Mouse (Mus musculus): ENCODE results near the gene Slc39a11. TPM values are rescaled to one million over a fixed set of nuclear protein-coding genes. Genes with fewer than 3 reads are reported as not detected.

The Slc39a11 gene
- 20.3 and 25.4 TPM in 2 replicates for polyA plus RNA-seq (2012; rRNA removed; ENCODE audit: low replicate concordance)

DNA sequence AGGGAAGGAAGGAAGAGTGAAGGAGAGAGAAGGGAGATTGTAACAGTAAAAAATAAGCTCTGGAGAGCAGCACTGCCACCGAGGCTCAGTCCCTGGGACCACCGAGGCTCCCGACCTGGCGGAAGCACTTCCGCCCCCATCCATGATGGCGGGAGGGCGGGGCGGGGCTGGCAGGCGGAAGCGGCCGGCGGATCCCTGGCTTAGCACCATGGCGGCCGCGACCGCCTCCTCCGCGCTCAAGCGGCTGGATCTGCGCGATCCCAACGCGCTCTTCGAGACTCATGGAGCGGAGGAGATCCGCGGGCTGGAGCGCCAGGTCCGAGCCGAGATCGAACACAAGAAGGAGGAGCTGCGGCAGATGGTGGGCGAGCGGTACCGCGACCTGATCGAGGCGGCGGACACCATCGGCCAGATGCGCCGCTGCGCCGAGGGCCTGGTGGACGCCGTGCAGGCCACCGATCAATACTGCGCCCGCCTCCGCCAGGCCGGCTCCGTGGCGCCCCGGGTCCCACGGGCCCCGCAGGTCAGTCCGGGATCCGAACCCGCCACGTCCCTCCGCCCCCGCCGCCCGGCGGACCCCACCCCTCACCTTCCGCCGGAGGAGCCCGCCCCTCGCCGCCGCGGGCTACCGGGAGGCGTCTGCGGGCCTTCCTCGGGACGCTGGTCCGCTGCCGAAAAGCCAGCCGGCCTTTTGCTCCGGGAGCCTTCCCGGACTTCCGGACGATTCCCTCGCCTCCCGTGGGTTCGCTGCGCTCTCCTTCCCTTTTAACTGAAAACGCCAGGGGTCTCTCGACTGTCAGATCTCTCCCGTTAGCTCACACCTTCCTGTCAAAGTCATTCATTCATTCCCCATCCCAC, at the start of gene Slc39a11:
Gene Slc39a11, minus strand, starts transcription at position 727 of the 858 bp plus-strand sequence.

GRCm38 (mm10) chr11:113683957-113684706, 34.3 kb upstream of the Slc39a11 start, which contains the start of the genes Fam104a and D11Wsu47e:
Fam104a (minus strand) TSS chr11:113684155.
D11Wsu47e (plus strand) TSS chr11:113684412.

GRCm38 (mm10) chr11:113648690-113649352, 1.1 kb downstream of the Slc39a11 start, which contains the start of gene Cog1:
Cog1 (plus strand) TSS chr11:113649169.

GRCm38 (mm10) chr11:113618672-113619419, 31.0 kb downstream of the Slc39a11 start, which contains the start of gene Sstr2:
Sstr2 (plus strand) TSS chr11:113619342.

Other genes with a start within 250 kb of the Slc39a11 start
- gene Sstr2, start 30.7 kb downstream of the Slc39a11 start, polyA plus RNA-seq (2012; rRNA removed; ENCODE audit: low replicate concordance), result not detected in 2 replicates
- gene Cog1, start 910 bp downstream of the Slc39a11 start, polyA plus RNA-seq (2012; rRNA removed; ENCODE audit: low replicate concordance), result 45.8 and 51.9 TPM in 2 replicates
- gene Fam104a, start 34.1 kb upstream of the Slc39a11 start, polyA plus RNA-seq (2012; rRNA removed; ENCODE audit: low replicate concordance), result 20.3 and 37.8 TPM in 2 replicates
- gene D11Wsu47e, start 34.3 kb upstream of the Slc39a11 start, polyA plus RNA-seq (2012; rRNA removed; ENCODE audit: low replicate concordance), result 6.4 and 8.3 TPM in 2 replicates
- gene Cpsf4l, start 59.9 kb upstream of the Slc39a11 start, polyA plus RNA-seq (2012; rRNA removed; ENCODE audit: low replicate concordance), result 1.5 and 2.7 TPM in 2 replicates
- gene Cdc42ep4, start 101.8 kb upstream of the Slc39a11 start, polyA plus RNA-seq (2012; rRNA removed; ENCODE audit: low replicate concordance), result 41.9 and 69.2 TPM in 2 replicates

Measured in mammary gland, adult 2 months (tissue).